Mouse (Mus musculus): ENCODE results near the gene Mettl24.
"Not testable (repeated sequence)": the region's sequence is repeated elsewhere in the genome, so short reads cannot be mapped to it uniquely, and the experiment has no call there.

Mettl24 gene

DNA sequence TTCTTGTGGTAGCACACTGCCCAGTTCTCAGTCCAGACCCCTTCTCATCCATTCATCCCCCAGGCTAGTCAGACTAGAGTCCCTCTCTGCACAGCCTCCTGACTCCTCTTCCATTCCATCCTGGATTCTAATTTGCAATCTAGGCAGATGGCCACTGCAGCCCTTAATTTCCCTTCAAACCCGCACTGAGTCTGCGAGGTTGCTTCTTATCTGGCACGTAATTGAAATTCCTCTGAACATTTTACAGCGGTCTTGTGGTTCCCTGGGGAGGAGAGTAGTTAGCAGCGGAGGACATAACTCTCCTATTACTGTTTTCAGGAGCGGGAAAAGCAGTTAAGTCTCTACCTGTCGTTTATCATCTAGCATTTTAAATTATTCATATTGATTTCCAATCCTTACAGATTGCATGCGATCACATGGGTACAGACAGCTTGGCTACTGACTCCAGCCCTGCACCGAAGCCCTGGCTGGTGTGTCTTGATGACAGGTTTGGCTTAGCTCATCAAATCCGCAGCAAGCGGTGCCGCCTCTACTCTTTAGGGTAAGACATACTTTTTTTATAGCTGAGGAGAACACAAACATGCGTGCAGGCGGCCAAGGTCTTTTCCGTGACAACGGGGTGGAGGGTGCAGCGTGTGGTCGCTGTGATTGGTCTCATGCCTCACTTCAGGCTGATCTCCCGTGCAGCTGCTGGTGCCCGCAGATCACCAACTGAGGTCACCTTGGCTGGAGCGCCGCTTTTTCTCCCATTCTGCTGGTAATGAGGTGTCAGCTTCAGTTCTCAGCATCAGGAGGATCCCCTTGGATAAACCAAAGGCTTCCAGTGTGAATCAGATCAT is 54.4 kb downstream of the Mettl24 start:
- no peak for DNase-seq (ENCODE audit: low read depth, low spot score)

DNA sequence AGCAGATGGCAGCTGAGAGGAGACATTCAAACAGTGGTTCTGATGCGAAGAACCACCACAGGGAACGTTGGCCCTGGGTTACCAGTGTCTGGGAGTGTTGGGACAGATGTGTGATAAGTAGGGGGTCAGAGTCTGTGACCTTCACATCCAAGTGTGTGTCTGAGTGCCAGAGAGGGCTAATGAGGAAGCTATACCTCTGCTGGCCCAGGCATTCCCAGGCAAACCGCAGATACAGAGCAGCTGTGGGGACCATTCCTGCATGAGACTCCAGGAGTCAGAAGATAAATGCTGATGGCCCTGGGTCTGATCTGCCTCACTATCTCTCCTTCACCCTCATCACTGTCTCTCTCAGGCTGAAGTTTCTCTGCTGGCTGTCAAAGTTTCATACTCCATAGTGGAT is 57.6 kb downstream of the Mettl24 start:
- no peak for DNase-seq (ENCODE audit: low read depth, low spot score)

DNA sequence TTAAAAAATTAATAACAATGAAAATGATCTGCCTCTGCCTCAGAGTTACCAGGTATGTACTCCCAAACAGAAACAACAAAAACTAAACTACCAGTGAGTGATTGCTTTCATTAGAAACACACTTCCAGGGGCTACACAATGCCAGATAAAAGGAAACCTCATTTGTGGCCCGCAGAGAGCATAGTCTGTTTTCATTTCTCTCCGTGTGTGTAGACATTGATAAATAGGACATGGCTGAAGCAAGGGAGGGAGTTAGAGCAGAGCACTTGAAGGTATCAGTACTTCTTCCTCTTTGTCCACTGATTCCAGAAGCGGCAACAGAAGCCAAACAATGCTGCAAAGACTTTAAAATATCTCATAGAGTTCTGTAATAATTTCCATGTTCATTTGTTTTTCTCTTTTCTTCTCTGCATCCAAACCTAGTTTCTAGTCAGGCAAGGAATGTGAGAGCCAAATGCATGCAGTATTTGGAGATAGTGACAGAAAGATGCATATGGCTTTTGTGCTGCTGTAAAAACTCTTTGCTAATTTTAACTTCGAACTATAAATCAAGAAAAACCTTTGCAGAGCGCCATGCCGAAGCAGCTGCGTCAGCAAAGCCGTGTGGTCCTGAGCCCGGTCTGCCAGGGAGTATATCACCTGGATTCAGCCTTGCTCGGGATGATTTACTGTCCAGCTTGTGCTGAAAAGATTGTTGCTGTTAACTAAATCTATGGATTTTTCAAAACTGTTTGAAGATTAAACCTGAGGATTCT is 67.4 kb downstream of the Mettl24 start:
- DNase-seq (ENCODE audit: low read depth, low spot score) = no peak

DNA sequence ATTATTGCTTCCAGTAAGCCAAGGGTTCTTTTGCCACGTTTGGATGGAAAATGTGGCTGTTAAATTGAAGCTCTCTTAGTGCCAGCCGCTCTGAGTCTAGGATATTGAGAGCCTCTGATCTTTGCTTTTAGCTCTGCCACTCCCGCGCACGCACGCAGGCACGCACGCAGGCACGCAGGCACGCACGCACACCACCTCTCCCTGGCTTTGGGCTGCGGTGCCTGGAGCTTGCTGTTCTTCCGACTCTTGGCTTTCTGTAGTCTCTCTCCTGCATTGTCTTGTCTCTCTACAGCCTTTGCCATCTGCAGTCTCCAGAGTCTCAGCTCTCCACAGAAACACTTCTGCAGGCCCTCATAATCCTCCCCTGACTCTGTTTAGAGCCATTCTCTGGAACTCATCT is 68.1 kb downstream of the Mettl24 start:
- DNase-seq (ENCODE audit: low read depth, low spot score) = peak; percentile 14

DNA sequence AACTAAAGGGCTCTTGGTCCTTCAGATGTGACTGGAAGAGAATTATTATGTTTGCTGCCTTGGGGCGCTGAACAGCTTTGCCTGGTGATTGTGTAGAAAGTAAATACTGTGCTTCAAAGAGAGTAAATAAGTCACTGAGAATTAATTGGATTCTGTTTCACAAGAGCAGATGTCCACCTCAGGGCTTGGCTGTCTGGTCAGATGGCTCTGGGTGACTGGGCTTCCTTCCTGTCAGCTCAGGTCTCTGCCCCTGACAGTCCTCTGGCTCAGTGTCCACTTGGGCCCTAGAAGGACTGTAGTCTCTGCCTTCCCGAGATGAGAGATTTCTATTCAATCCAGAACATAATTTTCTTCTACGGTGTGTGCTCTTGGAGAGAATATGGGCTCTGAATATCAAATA is 70.0 kb downstream of the Mettl24 start:
- no peak for DNase-seq (ENCODE audit: low read depth, low spot score)

DNA sequence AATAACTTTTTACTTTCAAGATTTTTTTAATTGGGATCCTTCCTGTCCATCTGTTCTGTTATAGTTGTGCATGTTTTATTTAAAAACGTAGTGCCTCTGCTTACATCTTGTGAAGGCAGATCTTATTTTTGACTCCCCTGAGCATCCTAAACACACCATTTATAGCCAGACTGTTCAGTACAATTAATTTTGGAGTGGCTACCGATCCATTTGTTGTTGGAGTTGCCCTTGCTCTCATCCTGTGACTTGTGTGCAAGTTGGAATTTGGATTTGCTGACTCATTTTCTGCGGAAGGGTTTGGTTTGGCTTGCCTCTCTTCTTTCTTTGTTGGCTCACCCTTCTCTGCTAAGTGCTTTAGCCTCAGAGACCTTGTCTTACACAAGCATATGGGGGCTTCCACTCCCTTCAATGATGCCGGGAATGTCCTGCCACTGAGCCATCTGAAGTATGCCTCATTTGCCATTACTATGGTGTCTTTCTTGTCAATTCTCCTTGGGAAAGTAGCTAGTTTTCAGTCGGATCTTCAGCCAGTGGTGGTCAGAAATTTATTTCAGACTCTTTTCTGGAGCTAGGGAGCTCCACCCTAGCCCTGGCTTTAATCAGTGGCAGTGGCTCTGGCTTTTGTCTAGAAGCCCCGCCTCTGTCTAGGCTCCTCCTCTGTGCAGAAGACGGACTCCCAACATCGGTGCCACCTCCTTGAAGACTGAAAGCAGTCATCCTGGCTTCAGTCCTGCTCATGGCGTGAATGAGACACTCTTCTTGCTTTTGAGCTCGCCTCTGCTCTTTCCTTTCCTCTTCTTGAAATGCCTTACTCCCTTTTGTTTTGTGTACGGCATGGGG is 75.3 kb downstream of the Mettl24 start:
- DNase-seq (ENCODE audit: low read depth, low spot score) = no peak

DNA sequence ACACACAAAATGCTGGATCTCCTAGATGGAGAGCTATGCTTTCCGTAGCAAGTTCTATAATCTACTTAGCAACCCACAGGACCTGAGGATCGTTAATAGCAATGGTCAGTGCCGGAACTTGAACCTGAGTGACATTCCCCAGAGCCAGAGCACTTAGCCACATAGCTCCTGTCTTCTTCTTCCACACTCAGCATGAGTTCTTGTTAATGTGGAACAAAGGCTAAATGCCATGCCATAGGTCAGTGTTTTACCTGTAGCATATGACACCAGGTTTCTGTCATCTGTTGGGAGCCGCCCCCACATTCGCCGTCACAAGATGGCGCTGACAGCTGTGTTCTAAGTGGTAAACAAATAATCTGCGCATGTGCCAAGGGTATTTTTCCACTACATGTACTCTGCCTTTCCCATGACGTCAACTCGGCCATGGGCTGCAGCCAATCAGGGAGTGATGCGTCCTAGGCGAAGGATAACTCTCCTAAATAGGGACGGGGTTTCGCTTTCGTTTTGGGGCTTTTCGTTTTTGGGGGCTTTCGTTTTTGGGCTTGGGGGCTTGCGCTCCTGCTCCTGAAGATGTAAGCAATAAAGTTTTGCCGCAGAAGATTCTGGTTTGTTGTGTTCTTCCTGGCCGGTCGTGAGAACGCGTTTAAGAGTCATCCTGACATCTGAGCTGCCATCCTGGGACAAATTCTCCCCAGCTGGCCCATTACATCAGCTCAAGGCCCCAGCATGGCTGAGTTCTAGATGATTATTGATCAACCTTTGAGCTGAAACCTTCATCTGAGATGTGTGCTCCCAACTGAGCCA is 76.5 kb downstream of the Mettl24 start:
- not testable (repeated sequence) for DNase-seq (ENCODE audit: low read depth, low spot score)

DNA sequence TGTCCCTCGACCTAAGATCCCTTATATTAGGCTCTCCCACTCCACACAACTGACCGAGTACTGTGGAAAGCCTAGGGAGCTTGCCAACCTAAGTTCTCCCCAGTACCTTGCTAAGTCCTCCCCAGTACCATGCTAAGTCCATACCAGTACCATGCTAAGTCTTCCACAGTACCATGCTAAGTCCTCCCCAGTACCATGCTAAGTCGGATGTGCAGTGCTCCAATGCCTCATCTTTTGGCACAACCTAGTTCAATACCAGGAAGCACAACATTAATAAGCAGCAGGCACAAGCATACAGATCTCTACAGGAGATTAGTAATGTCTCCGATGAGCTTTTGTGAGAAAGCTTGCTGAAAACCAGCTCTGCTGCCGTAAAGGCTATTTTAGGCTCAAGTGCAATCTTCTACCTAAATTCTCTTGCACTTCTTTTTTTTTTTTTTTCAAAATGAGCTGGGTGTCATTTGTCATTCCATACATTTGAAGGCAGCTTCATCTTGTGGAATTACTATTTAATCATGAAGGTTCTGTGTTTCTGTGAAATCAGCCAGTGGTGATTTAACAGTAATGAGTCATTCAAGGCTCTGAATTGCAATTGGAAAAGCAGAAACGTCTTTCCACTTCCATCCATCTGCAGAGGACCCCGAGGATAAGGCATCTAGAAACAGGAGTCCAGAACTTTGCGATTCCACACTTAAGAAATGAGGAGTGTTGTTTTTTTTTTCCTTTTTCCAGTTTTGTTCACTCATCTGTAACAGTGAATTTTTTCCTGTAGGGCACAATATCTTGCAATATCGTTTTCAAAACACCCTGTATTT is 77.3 kb downstream of the Mettl24 start:
- no peak for DNase-seq (ENCODE audit: low read depth, low spot score)

DNA sequence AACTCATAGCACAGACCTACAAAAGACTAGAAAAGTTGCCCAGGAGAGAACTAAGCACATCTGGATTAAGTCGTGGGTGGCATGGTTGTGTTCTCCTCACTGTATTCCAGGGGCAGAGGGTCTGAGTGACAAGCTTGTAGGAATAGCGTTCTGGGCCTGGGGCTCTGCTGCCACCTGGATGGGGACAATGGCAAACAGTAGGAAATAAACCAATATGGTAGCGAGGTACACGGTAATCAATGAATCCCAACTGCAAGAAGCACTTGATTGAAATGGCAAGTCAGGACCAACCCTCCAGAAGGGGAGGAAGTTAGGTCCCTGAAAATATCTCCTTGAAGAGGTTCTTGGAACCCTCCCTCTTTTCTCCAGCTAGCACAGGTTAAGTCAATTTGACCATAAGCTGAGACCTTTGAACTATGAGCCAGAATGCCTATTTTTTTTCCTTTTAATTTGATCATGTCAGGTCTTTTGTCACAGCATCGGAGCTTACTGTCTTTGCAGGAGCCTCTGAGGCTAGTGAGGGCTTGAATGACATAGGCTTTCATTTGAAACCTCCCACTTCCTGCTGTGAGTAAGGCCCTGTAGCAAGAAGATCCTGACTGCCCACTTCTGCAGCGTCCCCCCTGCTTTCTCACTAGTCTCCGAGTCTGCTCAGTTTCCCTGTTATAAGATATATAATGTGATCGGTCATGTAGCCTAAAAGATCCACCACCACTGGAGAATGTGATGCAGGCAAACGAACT is 78.1 kb downstream of the Mettl24 start:
- no peak for DNase-seq (ENCODE audit: low read depth, low spot score)

DNA sequence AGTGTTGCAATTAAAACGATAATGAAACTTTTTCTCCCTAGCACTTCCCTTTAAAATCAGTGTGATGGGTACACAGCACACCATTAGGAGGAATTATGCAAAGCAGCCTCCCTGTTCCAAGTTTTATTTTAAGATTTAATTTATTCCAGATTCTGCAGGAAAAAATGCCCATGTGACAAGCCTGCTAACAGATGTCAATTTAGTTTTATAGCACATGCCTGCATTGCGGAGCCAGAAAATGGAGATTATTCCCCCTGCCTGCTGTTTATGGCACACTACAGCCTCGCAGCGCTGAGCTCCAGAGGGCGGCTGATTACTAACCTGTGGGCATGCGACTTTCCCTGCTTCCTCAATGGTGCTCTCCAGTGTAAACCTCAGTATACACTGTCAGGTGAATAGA is 79.5 kb downstream of the Mettl24 start:
- no peak for DNase-seq (ENCODE audit: low read depth, low spot score)

DNA sequence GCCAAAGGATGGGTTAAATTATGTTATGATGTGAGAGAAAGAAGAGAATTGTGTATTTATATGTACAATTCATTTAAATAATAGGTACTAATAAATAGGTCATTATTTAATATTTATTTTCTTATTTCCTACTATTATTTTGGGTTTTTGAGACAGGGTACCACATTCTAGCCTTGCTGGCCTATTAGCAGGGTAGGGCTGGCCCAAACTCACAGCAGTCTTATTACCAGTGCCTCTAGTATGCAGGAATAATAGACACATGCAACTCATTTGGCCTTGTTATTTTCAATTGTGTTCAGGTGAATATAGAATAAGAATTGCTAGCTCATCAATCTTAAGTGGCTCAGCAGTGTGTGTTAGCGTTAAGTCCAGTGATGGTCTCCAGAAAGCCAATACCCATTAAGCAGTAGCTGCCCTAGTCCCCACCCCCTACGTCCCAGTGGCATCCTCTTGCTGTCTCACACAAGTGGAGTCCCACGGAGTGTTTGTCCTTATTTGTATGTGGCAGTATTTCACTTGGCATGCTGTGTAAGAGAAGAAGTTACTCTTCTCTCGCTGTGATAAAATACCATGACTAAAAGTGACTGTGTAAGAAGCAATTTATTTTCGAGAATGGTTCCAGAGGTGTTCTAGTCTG is 80.1 kb downstream of the Mettl24 start:
- no peak for DNase-seq (ENCODE audit: low read depth, low spot score)

DNA sequence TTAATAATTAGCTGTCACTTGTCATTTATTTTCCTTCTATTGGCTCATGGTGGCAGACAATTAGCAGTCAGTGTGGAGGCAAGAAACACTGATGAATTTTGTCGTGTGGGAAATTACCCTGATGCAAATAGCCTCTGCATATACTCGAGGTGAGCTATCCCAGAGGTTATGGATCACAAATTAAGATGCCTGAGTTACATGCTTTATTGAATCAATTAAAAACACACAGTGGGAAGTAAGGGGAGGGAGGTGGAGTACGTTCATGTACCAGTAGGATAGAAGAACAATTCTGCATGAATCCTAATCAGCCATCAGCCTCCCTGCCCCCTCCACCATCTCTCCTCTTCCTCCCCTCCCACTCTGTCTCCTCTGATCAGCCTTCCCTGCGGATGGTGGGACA is 89.2 kb downstream of the Mettl24 start:
- no peak for DNase-seq (ENCODE audit: low read depth, low spot score)

DNA sequence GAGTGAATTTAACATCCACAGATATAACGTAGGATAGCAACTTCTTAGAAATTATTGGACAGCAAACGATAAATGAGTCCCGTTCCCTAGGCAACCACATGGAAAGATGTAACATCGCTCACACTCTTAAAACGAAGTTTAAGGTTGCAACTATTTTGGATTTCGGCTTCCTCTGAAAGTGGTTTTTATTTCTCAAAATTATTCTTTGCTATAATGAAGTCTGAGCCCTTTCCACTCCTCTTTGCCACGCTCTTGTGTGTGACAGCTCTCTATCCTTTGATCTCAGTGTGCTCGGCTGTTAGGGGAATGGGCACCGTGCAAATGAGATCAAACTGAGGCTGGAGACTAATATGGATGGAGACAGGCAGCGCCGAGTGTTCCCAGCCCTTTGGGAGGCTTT is 92.1 kb downstream of the Mettl24 start:
- DNase-seq (ENCODE audit: low read depth, low spot score) = no peak

DNA sequence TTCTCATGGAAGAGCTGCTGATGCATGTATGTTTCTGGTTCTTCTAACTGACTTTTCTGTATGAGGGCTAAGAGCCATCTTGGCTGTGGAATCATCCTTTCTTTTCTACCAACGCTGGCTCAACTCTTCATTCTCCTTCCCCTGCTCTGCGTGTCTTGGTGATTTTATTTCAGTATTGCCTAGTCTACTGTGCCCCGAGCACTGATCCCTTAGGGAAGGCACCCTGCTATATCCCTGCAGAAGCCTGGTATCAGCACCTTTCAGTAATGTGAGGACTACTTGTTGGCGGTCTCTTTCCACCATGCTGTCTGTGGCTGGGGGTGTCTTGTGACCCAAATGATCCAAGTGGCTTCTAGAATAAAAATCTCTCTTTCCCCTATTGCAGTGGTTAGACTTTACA is 92.6 kb downstream of the Mettl24 start:
- no peak for DNase-seq (ENCODE audit: low read depth, low spot score)

DNA sequence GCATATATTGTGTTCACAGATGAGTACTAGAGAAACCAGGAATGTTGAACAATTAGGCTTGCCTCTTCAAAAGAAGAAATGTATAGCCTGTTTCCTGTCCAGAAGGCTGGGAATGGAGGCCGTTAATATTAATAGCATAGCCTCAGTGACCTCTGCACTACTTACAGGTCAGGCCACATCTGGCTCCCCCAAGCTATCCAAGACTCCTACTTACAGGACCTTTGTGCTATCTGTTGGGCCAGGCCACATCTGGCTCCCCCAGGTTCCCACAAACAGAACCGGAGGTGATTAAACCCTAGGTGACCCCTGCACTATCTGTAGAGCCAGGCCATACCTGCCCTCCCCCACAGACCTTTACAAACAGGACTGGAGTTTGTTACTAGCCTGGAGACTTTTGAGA is 94.1 kb downstream of the Mettl24 start:
- no peak for DNase-seq (ENCODE audit: low read depth, low spot score)

DNA sequence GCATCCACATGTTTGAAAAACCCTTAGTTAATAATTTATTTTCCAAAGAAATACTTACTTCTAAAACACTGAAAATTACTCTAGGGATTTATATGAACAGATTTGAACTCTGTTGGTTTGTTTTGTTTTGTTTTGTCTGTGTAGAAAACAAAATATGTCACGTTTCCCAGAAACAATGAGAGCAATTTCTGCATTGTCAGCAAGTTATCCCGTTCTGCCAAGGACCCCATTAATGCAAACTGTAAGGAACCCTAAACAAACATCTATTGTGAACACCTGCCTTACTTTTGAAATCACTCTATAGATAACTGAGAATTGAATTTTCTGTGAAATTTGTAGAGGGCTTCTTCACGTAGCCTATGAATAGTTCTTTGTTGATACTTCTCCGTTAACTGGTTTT is 95.4 kb downstream of the Mettl24 start:
- DNase-seq (ENCODE audit: low read depth, low spot score) = no peak

DNA sequence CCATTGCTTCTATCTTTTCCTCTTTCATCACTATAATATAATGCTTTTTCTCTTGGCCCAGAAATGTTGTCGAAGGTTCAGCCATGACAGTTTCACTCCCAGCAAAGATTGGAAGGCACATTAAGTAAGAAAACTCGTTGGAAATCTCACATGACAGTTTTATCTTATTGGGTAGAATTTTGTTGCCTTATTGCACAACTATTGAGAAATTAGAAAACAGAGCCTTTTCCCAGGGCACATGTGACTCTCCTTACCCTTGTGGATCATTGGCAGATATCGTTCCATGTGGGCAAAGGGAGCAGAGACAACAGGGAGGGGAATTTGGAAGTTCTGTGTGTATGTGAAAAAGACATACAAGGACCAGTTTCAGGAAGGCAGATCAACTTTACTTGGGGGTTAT is 107.3 kb downstream of the Mettl24 start:
- no peak for DNase-seq (ENCODE audit: low read depth, low spot score)

DNA sequence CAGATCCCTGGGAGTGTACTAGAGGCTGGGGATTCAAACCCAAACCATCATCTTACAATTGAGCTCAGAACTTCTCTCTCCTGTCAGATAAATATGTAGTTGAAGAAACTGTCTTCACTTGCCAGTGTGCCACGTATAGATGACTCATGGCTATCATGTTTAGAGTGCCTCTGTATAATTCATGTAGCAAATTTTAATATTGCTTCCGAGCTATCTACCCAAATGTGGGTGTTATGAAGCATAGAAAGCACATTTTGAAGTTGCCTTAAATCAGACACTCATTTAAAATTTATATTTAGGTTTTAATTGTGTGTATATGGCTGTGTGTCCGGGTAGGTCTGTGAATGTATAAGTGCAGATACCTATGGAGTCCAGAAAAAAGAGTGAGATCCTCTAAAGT is 109.0 kb downstream of the Mettl24 start:
- no peak for DNase-seq (ENCODE audit: low read depth, low spot score)

DNA sequence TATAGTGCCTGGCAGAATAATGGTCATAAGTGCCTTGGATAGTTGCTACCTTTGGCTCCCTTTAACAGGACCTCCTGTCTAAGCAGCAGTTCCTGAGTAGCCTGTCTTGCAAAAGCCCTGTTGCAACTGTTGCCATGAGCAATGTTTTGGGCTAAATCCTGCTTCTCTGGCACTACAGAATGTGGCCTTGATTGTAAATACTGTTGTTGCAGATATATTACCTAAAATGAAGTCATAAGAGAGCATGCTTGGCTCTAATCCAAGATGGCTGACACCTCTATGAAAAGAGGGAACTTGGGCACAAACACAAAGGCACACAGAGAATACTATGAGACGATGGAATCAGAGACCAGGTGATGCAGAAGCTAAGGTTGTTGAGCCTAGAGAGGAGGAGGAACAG is 122.1 kb downstream of the Mettl24 start:
- DNase-seq (ENCODE audit: low read depth, low spot score) = no peak
